Mouse (Mus musculus) ovary, postnatal 14 days (tissue): Measurements from ENCODE around the gene Adck1.
"Not testable (repeated sequence)": the region's sequence is repeated elsewhere in the genome, so short reads cannot be mapped to it uniquely, and the experiment has no call there.

ENCODE experiments used
- DNase-seq: peaks from one replicate; pipeline ENCODE4 v3.0.0; 2022; ENCODE audit warnings: low spot score

Gene Adck1

GRCm38 (mm10) chr12:88360441-88361119, at the start of gene Adck1:
TSS of gene Adck1 (plus strand) at chr12:88360554.
- DNase-seq: peak; percentile 72

DNA sequence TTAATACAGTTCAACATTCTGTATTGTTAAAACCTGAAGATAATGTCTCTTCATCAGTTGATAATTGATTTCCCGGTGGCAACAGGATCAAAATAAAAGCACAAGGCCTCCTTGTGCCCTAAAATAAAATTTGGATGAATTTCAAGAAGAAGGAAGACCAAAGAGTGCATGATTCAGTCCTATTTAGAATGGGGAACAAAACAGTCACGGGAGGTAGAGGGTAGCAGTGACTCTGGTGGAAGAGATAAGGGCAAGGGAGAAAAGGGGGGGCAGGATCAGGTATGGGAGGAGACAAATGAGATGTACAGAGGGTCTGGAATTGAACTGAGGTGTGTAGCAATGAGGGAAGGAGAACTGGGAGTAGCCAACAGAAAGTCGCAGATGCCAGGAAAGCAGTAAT, 45.8 kb upstream of the Adck1 start:
- DNase-seq: no peak

GRCm38 (mm10) chr12:88323926-88324325, 36.4 kb upstream of the Adck1 start, which contains the start of gene Gm5039:
TSS of gene Gm5039 (minus strand) at chr12:88324026.
- not testable (repeated sequence) for DNase-seq

DNA sequence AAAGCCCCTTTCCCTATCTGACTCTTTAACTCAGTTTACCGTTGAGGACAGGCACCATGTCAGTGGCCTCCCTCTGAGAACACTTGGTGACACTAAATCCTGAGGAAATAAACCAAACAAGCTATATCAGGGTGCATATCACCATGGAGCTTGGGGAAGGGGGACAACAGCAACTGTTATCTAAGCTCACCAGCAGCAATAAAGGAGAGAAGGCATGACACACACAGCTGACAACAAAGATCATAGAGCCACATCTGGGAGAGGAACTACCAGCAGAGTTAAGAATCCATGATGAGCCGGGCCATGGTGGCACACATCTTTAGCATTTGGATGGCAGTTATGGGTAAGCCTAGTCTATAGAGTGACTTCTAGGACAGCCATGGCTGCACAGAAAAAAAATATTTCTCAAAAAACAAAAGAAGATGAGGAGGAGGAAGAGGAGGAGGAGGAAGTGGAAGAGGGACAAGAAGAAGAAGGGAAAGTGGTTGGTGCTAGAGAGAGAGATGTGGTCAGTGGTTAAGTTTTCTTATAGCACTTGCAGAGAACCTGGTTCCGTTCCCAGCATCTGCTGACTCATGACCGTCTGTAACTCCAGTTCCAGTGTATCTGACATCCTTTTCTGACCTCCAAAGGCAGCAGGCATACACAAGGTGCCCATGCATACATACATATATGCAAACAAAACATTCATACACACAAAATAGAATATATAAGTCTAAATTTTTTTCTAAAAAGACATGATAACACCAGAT, 23.5 kb upstream of the Adck1 start:
- not testable (repeated sequence) for DNase-seq

- DNase-seq: not testable (repeated sequence)
These were observed 19.1 kb upstream of the Adck1 start for GRCm38 (mm10) chr12:88341286-88341685.

- DNase-seq: no peak
These were observed 6.1 kb upstream of the Adck1 start for GRCm38 (mm10) chr12:88354182-88354702.

DNA sequence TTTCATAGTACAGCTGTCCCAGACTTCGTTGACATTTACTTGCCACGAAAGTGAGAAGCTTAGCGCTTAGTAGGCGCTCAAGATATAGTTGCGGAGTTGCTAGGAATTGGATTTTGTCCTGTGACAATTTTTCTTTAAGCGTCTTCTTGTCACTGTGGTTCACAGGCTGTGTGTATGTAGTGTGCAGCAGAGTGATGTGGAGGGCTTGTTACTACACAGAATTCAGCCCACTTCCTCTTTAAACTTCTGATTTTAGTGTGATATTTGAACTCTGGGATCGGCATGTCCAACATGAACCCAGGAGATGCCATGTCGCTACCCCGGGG, 729 bp downstream of the Adck1 start:
- no peak for DNase-seq

DNA sequence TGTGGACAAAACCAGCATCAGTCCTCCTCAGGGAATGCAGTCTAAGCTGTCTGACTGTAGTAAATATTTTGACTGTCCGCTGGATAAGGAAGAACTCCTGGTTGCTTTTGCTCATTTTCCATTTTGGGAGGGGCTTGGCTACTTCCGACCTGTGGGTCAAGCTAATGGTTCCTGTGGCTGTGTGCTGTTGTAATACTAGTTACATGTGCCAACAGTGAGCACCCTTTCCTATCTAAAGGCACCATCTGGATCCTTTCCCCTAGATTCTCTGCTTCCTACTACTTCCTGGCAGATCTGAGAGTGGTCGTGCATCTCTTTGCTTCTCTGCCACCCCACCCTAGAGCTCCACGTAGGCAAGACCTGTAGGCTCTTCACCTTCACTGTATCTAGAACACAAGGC, 7.3 kb downstream of the Adck1 start:
- no peak for DNase-seq

GRCm38 (mm10) chr12:88368618-88369017, 8.3 kb downstream of the Adck1 start:
- DNase-seq: no peak

GRCm38 (mm10) chr12:88369690-88370089, 9.3 kb downstream of the Adck1 start:
- not testable (repeated sequence) for DNase-seq

- DNase-seq: not testable (repeated sequence)
These were observed 10.0 kb downstream of the Adck1 start for GRCm38 (mm10) chr12:88370321-88370720.

- no peak for DNase-seq
These were observed 11.7 kb downstream of the Adck1 start for GRCm38 (mm10) chr12:88372018-88372417.

DNA sequence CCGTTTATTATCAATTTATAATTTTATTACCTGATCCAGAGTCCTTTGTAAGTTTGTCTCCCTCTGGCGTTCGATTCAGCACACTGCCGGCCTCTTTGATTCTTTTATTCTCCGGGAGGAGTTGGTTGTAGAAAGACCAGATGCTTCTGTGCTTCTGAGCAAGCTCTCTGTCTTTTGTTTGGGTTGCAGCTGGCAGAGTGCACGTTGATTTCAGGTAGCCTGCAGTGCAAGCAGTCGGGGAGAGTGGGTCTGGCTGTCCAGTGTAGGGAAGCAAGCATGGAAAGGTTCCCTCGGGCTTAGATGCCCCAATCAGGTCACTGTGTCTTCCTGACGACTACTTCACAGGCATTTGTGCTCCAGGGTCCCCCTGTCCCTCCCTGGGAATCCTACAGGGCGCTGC, 16.5 kb downstream of the Adck1 start:
- DNase-seq: no peak

DNA sequence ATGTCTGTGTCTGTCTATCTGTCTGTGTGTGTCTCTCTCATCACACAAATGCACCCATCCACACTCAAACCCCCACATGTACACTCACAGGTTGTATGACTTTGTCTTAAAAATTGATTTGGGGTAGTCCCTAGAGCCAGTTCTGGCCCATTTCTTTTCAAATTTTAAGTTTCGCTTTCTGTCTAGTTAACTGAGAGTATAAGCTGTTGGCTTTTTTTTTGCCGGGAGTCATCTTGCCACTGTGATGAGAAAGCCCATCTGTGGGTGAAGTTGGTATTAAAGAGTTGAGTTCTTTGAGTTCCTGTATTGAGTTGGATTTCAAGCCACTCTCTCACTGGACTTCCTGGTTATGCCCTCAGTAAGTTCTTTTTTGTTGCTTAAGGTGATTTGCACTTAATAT, 17.9 kb downstream of the Adck1 start:
- no peak for DNase-seq

DNA sequence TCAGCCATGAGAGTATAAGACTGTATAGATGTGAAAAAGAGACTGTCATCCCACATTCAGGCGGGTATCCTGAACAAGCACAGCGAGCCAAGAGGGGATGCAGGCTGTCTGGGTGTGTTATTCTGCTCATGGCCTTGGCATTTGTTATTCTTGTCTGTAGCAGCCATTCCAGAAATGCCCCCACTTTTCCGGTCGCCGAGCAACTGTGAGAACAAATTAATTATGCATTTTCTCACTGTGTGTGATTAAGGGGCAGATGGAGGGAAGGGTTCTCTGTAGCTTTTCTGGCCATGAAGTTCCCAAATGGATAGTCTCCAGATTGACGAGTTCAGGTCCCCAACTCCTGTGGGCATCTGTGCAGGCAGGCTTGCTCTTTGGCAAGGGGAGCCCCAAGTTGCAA, 28.5 kb downstream of the Adck1 start:
- no peak for DNase-seq

DNA sequence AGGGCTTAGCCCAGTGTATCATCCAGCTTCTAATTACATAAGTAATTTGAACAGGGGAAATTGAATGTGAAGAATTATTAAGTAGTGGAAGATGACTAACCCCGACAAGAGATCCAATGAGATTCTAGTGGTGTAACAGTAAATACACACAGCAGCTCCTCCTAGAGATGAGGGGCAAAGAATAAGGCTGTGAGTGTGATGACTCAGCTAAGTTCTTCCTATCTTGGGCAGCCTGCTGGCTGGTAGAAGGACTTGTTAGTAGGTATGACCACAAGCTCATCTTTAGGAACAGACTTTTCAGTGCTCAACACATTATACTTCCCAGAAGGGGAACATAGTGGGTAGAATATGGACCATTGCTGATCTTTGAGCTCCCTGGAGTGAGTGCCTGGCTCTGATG, 38.3 kb downstream of the Adck1 start:
- no peak for DNase-seq

DNA sequence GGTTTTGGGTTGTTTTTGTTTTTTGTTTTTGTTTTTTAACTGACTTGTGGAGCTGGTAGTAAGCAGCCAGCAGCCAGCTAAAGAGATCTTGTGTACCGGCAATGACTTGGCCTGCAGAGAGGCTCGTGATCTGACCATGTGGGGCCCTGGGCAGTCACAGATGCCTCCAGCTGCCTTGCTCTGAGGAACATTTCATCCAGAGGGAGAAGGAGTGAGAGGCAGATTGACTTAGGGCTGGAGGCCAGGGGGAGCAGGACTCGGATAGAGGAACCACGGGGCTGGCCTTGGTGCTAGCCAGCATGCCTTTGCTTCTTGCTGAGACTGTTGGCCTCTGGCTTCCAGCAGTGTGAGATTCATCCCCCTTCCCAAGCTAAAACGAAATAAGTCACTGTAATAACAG, 43.2 kb downstream of the Adck1 start:
- DNase-seq: no peak

- DNase-seq: peak; percentile 53
These were observed 44.8 kb downstream of the Adck1 start for GRCm38 (mm10) chr12:88405113-88405512.

DNA sequence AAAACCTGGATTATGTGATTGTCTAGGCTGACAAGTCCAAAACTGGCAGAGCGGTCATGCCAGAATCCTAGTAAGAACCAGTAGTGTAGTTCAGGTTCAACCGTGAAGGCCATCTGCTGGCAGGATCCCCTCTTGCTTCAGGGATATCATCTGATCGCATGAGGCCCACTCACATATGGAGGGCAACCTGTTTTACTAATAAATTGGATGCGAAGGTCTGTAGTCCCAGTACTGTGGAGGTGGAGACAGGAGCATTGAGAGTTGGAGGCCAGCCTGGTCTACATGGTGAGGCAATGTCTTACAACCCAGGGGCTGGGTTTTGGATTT, 47.6 kb downstream of the Adck1 start:
- DNase-seq: no peak

DNA sequence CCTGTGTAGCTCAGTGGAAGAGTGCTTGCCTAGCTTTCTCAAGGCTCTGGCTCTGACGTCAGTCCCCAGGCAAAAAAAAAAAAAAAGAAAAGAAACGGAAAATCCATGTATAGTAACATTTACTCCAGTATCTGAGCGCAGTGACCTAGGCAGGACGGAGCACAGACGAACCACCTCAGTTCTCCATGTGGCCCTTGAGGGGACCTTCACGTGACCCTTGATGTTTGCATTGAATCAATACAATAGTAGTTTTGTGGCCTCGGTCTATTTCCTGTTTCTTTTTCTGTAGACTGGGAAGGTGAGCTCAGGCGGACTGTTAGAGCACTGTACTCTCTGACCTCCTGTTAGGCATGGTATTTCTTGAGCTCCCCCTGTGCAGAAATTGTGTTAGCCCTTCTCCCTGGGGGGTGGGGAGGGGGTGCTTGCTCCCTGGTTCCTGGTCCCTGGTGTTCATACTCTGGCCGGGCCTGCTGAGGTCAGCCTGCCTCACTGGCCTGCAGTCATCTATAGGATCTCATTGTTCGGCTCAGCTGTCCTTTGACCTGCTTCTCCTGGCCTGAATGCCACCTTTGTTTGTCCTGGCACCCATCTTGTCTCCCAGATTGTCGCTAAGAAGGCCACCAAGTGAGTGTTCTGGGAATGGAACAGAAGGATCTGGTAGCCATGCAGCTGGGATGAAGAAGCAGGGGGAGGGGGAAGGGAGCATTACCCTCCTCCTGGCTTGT, 48.1 kb downstream of the Adck1 start:
- no peak for DNase-seq

GRCm38 (mm10) chr12:88413239-88413638, 52.9 kb downstream of the Adck1 start:
- no peak for DNase-seq

DNA sequence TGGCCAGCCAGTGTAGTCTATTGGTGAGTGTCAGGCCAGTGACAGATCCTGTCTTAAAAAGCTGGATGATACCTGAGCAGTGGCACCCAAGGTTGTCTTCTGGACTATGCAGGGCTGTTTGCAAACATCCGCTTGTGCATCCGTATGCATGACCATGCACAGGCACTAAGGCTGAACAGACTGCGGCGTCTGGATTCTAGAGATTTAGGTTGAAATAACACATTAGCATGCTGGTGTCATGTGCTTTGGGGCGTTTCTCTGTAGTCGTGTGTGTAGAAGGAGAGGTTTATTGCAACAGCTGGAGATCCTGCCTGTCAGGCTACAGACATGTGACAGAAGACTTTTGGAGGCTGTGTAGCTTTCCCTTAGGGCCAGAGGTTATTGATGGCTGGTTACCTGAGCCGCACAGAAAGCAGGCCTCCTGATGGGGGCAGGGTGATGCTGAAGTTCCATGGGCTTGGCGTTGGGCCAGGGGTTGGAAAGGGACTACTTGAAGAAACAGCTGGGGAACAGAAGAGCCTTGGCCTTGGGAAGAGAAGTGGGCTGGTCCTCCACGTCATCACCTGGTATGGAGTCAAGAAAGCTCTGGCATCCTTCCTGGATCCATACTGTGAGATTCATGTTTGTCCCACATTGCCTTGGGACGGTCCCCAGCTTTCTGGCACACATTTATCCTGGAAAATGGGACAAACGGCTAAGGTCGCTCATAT, 59.7 kb downstream of the Adck1 start:
- peak; percentile 6 for DNase-seq
